Mouse (Mus musculus) adrenal gland, adult 18-20 months (tissue): ENCODE measurements around the gene B430305J03Rik. TPM values are rescaled to one million over a fixed set of nuclear protein-coding genes. Genes with fewer than 3 reads are reported as not detected.
A peak's percentile ranks its signal among the peaks of the same experiment; 100 is the strongest.

ENCODE experiments used
- DNase-seq, 2 experiments: peaks; one replicate each; pipeline ENCODE4 v3.0.0; 2021 to 2022; ENCODE audit warnings: low spot score in 2 of 2
- long read RNA-seq, 2 experiments: library from polyadenylated mRNA; stranded (forward); transcript quantifications; one replicate each; pipeline ENCODE4 v2.0.0; 2021
- total RNA-seq, 2 experiments: library from RNA; stranded (reverse); gene quantifications; 1 replicate in 1 of 2; 2 replicates in 1 of 2; pipeline ENCODE4 v1.2.3; 2021

B430305J03Rik gene
- total RNA-seq, result under 1 TPM; 0.10 to 0.13 TPM
- long read RNA-seq, experiment 1, result 0 reads
- long read RNA-seq, experiment 2, result 0 reads

GRCm38 (mm10) chr3:61365779-61366373 lies at the start of gene B430305J03Rik:
Gene B430305J03Rik, minus strand, starts transcription at chr3:61365951.
- DNase-seq, result no peak

GRCm38 (mm10) chr3:61409683-61410082 lies 43.9 kb upstream of the B430305J03Rik start:
- DNase-seq, result no peak

GRCm38 (mm10) chr3:61406921-61407320 lies 41.2 kb upstream of the B430305J03Rik start:
- DNase-seq, result no peak

- no peak for DNase-seq
Measured at GRCm38 (mm10) chr3:61400823-61401387, 35.2 kb upstream of the B430305J03Rik start.

GRCm38 (mm10) chr3:61396728-61397127 lies 31.0 kb upstream of the B430305J03Rik start:
- DNase-seq, result no peak

- no peak for DNase-seq
Measured at GRCm38 (mm10) chr3:61395382-61395781, 29.6 kb upstream of the B430305J03Rik start.

GRCm38 (mm10) chr3:61393520-61393919 lies 27.8 kb upstream of the B430305J03Rik start:
- DNase-seq, result no peak

- DNase-seq, result no peak
Measured at GRCm38 (mm10) chr3:61392881-61393280, 27.1 kb upstream of the B430305J03Rik start.

- no peak for DNase-seq
Measured at GRCm38 (mm10) chr3:61391564-61391963, 25.8 kb upstream of the B430305J03Rik start.

- DNase-seq, result no peak
Measured at GRCm38 (mm10) chr3:61386368-61386767, 20.6 kb upstream of the B430305J03Rik start.

- DNase-seq, result no peak
Measured at GRCm38 (mm10) chr3:61376001-61376400, 10.2 kb upstream of the B430305J03Rik start.

GRCm38 (mm10) chr3:61368446-61368845 lies 2.7 kb upstream of the B430305J03Rik start:
- DNase-seq, result no peak

GRCm38 (mm10) chr3:61364978-61365778 lies 573 bp downstream of the B430305J03Rik start:
- DNase-seq, result peak; percentile 46

- DNase-seq, result no peak
Measured at GRCm38 (mm10) chr3:61364661-61364977, 1.1 kb downstream of the B430305J03Rik start.

GRCm38 (mm10) chr3:61363989-61364660 lies 1.6 kb downstream of the B430305J03Rik start:
- DNase-seq, result peak; percentile 94

- DNase-seq, result peak; percentile 68 to 78
Measured at GRCm38 (mm10) chr3:61363161-61363988, 2.4 kb downstream of the B430305J03Rik start.

GRCm38 (mm10) chr3:61362821-61363160 lies 3.0 kb downstream of the B430305J03Rik start:
- no peak for DNase-seq

- no peak for DNase-seq
Measured at GRCm38 (mm10) chr3:61361338-61361737, 4.4 kb downstream of the B430305J03Rik start, which contains the start of gene Rap2b. Gene Rap2b, plus strand, starts transcription at chr3:61361638.

GRCm38 (mm10) chr3:61358756-61359293 lies 6.9 kb downstream of the B430305J03Rik start:
- DNase-seq, result no peak

GRCm38 (mm10) chr3:61358107-61358506 lies 7.6 kb downstream of the B430305J03Rik start:
- no peak for DNase-seq
